Mouse (Mus musculus): ENCODE measurements around the gene Pxn. TPM values are rescaled to one million over a fixed set of nuclear protein-coding genes. Genes with fewer than 3 reads are reported as not detected.
"Not testable (repeated sequence)": the region's sequence is repeated elsewhere in the genome, so short reads cannot be mapped to it uniquely, and the experiment has no call there.

Pxn gene
- total RNA-seq, 4 experiments from 2014 or later = 38.1 to 45.8 (median 40.2) TPM

DNA sequence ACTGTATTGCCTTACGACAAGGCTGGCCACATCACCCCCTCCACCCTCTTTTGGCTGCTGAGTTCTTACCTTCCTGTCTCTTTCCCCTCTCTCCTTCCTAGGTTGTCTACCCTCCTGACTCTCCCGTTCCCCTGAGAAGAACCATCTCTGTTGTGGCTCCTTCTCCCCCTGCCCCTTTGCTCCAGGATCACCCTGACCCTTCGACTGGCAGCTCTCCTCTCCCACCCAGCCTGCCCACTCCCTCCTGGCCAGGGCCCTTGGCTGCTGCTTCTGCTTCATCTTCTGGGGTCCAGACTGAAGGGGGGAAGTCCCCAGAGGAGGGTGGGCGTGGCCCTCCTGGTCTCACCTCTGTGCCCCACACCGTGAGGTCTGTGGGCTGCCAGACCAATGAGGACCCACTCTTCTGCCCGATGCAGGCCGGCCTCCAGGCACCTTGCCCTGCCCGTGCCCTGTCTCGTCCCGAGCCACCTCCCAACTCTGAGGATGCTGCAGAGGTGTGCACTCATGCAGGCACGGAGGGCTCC, 44.1 kb downstream of the Pxn start:
- DNase-seq (ENCODE audit: low spot score in 2 of 2) = no peak

DNA sequence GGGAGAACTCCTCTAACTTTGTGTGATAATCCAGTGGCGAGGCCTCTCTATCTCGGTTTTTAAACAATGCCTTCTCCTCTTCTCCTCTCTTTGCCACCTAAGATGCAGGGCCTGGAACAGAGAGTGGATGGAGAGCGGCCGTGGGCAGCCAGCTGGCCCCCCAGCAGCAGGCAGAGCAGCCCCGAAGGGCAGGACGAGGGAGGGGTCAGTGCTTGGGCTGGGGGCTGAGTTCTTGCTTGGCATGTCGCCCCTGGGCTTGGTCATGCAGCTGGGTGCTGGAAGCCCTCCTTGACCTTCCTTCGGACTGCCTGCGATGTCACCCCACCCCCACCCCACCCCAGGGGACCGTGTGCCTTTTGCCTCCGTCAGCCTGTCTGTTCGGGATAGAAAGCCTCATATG, 44.9 kb downstream of the Pxn start:
- DNase-seq (ENCODE audit: low spot score in 2 of 2) = no peak

DNA sequence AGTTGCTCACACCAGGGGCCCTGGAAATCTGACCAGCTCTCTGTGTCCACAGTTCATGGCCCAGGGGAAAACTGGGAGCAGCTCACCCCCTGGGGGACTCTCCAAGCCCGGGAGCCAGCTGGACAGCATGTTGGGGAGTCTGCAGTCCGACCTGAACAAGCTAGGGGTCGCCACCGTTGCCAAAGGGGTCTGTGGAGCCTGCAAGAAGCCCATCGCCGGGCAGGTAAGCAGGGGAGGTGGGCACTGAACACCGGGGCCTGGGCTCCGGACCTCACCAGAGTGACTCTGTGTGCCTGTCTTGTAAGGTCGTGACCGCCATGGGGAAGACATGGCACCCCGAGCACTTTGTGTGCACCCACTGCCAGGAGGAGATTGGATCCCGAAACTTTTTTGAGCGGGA, 45.3 kb downstream of the Pxn start:
- DNase-seq (ENCODE audit: low spot score in 2 of 2) = no peak

DNA sequence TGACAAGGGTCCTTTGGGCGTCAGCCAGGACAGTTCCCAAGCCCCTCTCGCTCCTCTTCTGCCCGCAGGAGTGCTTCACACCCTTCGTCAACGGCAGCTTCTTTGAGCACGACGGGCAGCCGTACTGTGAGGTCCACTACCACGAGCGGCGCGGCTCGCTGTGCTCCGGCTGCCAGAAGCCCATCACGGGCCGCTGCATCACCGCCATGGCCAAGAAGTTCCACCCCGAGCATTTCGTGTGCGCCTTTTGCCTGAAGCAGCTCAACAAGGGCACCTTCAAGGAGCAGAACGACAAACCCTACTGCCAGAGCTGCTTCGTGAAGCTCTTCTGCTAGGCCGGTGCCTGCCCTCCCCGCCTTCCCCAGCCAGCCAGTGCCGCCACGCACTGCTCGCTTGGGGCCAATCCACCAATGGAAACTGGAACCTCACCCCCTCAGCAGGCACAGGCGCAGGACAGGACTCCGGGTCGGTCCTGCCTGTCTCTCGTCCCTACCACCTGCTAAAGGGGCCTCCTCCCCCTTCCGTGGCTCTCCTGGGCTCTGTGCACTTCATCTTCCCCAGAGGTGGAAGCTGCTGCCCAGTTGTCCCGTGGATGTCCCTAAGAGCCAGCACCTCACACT, 47.4 kb downstream of the Pxn start:
- no peak for DNase-seq (ENCODE audit: low spot score in 2 of 2)

DNA sequence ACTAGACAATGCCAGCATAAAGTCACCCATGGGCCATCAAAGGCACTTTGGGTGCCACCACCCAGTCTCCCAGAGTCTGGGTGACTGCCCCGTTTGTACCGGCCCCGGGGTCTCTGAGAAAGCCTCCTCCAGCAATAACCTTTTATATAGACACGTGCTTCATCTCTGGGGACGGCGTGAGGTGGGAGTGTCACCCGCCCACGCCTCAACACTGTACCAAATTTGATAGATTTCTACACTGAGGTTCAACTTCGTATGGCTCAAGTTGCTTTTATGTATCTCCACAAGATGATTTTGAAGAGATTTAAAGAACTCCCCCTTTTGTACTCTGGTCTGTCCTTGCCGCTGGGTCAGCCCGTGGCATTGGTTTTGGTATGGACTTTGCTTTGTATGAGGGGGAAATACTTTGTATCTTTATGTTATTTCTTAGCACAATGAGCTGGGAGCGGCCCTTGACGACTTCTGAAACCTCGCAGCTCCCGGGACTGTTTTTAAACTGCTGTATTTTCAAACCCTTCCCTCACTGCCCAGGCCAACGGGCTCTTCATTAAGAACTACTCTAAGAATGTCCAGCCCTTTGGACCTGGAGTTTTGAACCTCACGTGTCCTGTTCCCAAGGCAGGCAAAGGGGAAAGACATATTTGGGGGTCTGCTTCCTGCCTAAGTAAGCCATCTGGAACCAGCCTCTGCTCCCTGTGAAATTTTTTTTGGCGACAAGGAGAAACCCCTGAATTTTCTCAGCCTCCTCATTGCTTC, 48.2 kb downstream of the Pxn start:
- no peak for DNase-seq (ENCODE audit: low spot score in 2 of 2)

DNA sequence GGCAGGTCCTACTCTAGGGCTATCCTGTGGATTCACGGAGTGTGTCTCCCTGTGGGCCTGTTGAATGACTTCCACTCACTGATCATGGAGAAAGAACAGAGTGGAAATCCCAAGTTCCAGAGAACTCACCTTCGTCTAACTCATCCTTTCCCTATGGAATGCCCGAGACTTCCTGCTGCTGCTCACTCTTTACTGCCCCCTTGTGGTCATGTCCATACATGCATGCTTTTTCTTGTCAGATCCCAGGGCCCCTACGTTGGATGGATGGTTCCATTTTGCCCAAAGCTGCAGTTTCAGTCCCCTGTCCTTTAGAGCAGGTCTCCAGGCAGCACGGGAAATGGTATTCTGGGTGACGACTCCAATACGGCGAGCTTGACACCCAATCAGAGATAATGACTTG, 49.7 kb downstream of the Pxn start:
- peak; percentile 57 to 79 for DNase-seq (ENCODE audit: low spot score in 2 of 2)

DNA sequence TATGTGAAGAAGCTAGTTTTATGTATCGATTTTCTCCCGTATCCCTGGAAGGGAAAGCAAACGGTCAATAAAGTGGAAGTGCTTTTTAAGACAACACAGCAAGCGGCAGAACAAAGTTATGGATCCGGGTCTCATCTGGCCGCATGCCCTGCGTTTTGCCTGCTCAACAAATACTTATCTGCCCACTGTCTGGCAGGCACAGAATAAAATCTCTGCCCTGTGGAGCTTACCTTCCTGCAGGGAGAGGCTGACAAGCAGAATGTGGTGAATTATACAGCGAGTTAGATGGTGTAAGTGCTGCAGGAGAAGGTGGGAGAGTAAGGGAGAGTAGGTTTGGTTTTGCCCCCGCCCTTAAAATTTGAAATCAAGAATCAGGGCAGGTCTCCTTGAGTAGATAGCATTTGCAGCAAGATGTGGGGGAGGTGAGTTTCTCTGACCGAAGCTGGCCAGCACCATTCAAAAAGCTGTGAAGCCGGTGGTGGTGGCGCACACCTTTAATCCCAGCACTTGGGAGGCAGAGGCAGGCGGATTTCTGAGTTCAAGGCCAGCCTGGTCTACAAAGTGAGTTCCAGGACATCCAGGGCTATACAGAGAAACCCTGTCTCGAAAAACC, 51.8 kb downstream of the Pxn start:
- DNase-seq (ENCODE audit: low spot score in 2 of 2) = no peak

DNA sequence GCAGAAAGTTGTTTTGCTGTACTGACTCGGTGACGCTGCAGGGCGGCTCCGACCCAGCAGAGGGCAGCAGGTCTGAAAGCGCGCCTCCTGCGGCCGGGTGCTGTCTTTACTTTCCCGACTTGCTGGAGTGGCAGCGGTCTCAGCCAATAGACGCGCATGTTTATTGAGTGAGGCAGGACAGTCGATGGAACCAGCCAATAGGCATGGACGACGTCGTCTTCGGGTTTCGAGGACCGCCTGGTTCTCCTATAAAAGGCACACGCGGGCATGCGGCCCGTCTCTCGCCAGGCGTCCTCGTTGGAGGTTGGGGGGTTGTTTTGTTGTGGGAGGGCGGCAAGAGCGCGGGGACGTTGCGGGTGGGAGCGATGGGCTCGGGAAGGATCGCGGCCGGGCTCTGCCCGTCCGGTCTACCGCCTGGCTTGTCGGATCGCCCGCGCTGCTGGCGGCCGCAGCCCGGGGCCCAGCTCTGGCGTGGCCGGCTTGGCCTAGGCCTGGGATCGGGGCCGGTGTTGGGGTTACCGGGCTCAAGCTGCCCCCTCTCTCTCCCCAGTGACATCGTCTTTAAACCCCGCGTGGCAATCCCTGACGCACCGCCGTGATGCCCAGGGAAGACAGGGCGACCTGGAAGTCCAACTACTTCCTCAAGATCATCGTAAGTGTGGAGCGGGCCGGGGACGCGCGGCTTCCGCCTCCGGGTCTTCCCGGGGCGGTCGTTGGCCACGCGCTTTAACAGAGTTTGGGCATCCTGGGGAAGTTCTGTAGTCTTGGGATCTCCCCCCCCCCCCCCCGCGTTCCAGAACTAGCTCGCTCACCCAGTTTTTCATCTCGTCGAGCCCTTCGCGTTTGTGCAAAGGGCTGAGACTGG, 53.0 kb downstream of the Pxn start, which contains the start of gene Rplp0:
Rplp0 (plus strand) TSS at position 231 of the 865 bp plus-strand sequence.
- peak; percentile 100 for DNase-seq (ENCODE audit: low spot score in 2 of 2)

DNA sequence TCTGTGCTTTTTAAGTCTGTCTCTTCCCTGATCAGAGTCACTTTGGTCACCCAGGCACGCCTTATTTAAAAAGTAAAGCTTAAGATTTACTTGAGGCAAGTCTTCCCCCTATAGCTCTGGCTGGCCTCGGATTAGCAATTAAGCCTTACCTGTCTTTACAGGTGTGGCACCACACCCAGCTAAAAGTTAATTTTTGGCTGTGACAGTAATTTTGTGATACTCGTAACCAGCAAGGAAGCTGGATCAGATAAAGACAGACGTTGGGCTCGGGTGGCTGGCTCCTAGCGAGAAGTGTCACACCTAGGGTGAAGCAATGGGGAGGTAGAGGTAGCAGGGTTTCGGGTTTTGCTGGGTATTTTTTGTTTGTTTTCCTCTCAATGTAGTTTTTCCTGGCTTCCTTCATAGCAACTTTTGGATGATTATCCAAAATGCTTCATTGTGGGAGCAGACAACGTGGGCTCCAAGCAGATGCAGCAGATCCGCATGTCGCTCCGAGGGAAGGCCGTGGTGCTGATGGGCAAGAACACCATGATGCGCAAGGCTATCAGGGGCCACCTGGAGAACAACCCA, 53.9 kb downstream of the Pxn start:
- DNase-seq (ENCODE audit: low spot score in 2 of 2) = no peak

DNA sequence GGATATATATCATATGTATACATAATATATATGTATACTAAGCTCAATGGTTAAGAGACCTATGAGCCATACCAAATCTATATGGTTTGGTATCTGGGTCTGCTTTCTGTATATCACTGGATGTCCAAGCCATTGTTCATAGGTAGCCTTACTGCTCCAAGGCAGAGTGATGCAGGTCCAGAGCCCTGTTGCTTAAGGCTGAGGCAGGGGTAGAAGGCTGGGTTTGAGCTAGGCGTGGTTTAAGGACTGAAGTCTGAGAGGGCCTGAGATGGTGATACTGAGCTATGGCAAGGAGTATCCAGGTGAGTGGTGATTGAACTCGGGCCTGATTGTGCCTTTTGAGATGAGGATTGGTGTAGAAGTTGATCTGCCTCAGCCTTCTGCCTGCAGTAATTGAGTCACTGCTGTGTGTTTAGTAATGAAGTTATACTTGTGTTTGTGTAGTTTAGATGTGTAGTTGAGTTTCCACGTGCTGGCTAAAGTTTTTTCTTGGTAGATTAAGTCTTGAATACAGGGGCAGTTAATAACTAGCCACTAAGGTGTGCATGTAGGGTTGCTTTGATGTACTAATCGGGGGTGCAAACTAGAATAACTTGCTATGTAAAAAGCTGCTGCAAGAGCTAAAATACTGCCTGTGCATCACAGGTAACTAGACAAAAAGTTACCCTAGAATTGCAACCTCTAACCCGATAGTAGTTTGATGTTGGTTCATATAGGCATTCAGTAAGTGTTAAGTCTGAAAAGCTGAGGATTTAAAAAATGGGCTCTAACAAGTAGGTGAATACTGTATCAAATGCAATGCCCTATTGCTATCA, 57.5 kb downstream of the Pxn start:
- no peak for DNase-seq (ENCODE audit: low spot score in 2 of 2)

DNA sequence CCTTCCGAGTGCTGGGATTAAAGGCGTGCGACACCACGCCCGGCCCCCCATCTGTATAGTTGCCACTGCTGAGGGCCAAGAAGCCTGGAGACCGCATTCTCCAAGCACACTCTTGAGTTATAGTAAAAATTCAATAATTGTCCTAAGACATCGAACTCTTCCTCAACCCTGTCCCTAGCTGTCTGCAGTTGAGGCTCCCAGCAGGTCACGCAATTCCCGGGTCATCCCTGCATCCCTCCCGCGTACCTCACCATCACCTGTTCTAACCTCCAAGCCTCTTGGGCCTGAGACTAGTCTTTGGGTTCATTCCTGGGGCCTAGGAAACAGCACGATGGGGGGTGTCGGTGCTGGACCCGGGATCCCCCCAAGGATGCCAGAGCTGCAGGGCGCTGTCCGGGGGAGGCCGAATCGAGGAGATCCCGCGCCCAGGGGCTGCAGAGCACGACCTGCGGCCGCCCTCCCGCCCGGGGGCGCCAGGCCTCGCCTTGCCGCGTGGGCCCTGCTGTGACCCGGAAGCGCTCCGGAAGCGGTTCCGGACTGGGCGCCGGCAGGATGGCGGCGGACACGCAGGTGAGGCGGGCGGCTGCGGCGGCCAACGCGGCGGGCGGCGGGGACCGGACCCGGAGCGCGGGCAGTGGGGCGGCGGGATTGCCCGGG, 58.4 kb downstream of the Pxn start, which contains the start of gene Gcn1l1:
Gcn1l1 (plus strand) TSS at position 518 of the 657 bp plus-strand sequence.
- DNase-seq (ENCODE audit: low spot score in 2 of 2) = peak in 1 of 2 experiments; percentile 62

DNA sequence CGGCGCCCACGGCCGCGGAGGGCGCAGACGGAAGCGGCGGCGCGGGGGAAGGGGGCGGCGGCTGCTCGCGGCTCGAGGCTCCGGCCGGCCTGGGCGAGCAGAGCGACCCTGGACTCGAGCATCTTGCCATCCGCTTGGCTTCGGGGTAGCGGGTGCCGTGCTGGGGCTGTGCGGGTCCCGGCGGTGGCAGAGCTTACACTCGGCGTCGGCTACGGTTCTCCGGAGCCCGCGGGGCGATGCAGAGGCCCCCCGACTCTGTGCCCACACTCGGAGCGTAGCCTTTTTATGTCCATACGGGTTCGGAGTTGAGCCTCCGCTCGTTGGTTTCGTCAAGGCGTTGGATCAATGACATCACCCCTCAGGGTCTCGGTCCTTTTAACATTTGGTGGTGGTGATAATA, 58.9 kb downstream of the Pxn start:
- DNase-seq (ENCODE audit: low spot score in 2 of 2) = no peak

DNA sequence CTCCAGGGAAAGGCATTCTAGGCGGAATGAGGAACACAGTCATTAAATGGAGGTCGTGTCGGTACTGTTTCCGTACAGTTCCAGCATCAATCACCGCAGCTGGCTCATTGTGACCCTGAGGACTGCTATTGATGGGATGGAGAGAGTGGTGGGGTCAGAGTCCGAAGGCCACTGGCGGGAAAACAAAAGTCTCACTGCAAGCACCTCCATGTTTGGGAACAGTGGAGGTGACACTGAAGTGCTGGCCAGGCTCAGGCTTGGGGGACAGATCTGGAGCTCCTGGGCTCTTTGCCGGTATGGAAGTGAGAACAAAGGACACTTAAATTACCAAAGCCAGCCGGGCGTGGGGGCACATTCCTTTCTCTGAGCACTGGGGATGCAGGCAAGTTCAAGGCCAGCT, 62.2 kb downstream of the Pxn start:
- no peak for DNase-seq (ENCODE audit: low spot score in 2 of 2)

DNA sequence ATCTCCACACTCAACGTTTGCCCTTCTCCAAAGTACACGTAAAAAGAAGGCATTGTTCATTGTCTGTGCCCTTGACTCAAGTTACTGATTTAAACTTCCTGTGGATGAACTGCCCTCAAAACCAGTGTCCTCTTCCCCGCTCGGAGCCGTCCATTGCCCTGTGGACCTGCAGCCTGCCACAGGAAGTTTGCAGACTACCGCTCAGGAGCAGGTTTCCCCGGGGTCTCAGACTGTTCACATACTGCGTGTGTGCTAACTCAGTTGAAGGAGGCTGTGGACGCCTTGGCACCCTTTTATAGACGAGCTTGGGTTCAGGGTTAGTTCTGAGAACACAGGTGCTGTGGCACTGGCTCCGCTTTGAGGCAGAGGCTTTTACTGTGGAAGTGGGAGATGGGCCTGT, 62.8 kb downstream of the Pxn start:
- DNase-seq (ENCODE audit: low spot score in 2 of 2) = no peak

DNA sequence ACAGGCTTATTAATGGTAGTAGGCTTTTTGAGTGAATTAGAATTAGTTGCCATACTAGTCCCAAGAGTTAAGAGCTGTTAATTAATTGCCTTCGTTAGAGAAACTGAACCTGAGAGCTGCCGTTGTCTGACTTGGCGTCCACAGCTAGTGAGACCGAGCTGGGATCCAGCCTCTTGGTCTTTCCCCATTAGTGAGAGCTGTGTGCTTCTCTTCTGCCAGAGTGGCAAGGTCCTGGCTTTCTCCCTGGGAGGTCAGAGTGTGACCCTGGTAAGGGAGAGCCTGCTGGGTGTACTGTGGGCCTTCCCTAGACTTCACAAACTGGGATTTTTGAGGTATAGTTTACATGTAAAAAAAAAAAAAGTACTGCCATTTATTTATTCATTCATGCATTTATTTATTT, 63.2 kb downstream of the Pxn start:
- no peak for DNase-seq (ENCODE audit: low spot score in 2 of 2)

DNA sequence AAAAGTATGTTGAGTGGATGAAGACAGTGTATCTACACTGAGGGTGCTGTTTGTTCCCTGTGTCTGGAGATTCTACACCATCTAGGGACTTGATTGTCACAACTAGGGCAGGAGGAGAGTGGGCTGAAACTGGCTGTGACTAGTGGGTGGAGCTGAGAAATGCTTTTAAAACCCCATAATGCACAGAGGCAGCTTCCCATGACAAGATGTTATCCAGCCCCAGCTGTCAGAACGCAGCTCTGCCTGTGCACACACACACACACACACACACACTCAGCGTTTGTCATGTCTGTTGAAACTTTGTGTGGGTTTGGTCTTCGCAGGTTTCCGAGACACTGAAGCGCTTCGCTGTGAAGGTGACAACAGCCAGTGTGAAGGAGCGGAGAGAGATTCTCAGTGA, 64.6 kb downstream of the Pxn start:
- DNase-seq (ENCODE audit: low spot score in 2 of 2) = peak; percentile 62 to 70

DNA sequence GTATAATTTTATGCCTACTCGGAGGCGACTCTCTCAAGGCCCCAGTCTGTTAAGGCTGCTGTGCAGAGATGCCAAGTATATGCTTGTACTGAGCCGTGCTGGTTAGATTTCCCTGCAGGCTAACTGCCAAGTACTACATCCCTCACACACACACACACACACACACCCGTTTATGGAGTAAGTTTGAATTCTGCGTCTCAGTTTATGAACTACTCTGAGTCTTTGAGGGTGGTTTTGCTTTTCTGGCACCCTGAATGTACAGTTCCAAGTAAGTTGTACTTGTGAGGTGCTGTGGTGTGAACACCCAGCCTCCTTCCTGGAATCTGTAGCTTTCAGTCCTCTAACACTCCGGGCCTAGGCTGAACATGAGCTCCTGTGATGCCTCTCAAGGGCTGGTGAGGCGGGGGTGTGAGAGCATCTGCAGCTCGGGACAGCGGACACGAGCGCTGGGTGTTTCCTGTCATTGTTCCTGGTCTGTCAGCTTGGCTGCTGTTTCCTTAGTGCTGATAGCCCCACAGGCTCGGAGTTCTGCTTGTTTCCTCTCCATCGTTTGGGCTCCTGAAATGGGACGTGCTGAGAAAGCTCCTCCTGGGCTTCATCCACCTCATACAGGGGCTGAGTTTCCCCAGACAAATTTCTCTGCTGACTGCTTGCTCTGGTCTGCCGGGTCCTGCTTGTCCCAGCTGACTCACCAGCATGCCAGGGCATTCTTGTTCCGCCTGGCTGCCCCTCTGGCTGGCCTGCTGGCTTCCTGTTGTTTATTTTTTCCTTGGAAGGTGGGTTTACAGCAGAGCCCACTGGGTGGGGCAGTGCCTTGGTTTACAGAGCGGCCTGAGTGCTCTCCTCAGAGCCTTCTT, 66.4 kb downstream of the Pxn start:
- DNase-seq (ENCODE audit: low spot score in 2 of 2) = peak in 1 of 2 experiments; percentile 30

DNA sequence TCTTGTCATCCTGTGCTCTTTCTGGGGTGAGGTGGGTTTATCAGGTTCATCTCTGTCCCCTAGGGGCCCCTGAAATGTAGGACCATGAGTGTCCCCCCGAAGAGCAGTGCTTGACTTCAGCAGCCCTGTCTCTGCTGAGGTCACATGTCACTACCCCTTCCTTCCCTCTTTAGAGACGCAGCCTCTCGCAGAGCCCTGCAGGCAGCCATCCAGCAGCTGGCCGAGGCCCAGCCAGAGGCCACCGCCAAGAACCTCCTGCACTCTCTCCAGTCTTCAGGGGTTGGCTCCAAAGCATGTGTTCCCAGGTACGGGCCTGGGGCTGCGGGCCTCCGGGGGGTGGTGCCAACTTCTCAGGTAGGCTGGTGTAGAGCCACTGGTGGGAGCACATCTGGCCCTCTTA, 68.5 kb downstream of the Pxn start:
- DNase-seq (ENCODE audit: low spot score in 2 of 2) = no peak

DNA sequence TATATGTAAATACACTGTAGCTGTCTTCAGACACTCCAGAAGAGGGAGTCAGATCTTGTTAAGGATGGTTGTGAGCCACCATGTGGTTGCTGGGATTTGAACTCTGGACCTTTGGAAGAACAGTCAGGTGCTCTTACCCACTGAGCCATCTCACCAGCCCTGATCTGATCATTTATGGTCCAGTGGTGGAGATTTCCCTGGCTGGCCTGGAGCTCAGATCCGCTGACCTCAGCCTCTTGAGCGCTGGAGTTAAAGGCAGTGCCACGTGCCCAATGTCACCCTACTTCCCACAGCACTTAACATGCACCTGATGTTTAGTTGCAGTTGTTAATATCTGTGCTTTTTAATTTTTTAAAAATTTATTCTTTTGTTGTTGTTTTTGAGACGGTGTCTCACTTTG, 71.2 kb downstream of the Pxn start:
- not testable (repeated sequence) for DNase-seq (ENCODE audit: low spot score in 2 of 2)

Data from layer of hippocampus, adult 8-10 months (tissue).